Mouse (Mus musculus) bone marrow, adult 2 months (tissue): ENCODE data around the gene Cldn14.

Experiments
- CTCF ChIP-seq: fragments of 200-500 bp; IDR thresholded peaks from 2 replicates; pipeline ENCODE4 v1.5.1; 2011; ENCODE audit warnings: low read length, control low read depth; ENCODE audit not compliant: control insufficient read depth, insufficient read depth
- POLR2A ChIP-seq: fragments of 200-500 bp; IDR thresholded peaks from 2 replicates; pipeline ENCODE4 v1.6.1; 2011; ENCODE audit warnings: low read depth, mild to moderate bottlenecking, control low read depth, low read length, borderline replicate concordance; ENCODE audit not compliant: control insufficient read depth

DNA sequence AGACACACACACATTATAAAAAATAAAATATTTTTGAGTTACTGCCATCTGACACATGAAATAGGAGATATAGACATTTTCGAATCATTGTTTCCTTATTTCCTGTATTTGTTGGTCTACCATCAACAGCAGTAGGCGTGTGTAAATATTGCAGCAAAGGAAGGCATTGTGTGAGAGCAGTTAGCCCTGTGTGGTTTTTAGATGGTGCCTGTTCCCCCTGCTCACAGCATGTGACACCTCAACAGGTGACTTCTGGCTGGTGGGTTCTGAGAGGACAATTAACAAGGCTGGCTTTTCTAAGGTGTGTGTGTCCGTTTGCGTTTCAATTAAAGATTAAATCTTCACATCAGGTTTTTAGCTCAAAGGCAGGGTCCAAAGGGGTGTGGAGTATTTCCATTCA is 48.1 kb downstream of the Cldn14 start:
- no peak for TF ChIP-seq CTCF
- no peak for TF ChIP-seq POLR2A
